Mouse (Mus musculus): ENCODE results near the gene Mrpl54. TPM values are rescaled to one million over a fixed set of nuclear protein-coding genes. Genes with fewer than 3 reads are reported as not detected.

Gene Mrpl54
- polyA plus RNA-seq, 1 experiment from 2014 or later, result 137 TPM

DNA sequence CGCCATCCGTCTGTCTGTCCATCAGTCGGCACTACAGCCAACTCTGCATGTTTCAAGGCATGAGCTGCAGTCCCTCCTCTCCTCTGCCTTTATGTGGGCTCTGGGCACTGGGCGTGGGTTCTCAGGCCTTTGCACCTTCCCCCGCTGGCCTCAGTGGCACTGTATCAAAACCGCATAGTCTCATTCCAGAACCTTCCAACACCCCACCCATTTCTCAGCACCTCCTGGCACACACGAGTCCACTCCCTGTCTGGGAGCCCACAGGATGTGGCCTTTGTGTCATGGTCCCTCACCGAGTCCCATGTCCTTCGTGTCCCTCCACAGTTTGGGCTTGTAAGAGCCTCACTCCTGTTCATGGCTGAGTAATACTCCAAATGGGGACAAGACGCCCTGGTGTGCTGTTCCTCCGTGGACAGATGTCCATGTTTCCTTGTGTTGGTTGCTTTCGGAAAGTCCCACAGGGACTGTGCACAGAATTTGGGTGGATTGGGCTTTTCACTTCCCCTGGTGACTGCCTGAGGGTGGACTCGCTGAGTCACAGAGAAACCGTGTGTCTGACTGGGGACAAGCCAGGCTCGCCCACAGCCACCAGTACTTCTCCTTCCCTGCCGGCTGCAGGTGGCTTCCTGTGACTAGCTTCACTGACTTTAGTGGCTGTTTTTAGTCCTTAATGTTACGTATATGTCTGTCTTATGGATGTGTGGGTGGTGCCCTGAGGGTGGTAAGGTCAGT, 31.8 kb upstream of the Mrpl54 start:
- H3K4me1 ChIP-seq (ENCODE audit: control insufficient read depth, insufficient read depth, low read depth, low read length), result peaks cover 37% of the 10 kb centered on the region
- ATAC-seq, result no peak
- no peak overlapping the region for H3K9ac ChIP-seq (ENCODE audit: low read depth, low read length)
- H3K36me3 ChIP-seq (ENCODE audit: control insufficient read depth, insufficient read depth, low read length), result no peaks in the 10 kb centered on the region
- no peaks in the 10 kb centered on the region for H3K27me3 ChIP-seq (replicated peaks; ENCODE audit: control insufficient read depth, insufficient read depth, low read length)
- H3K4me2 ChIP-seq (ENCODE audit: low read length), result no peak overlapping the region
- no peak overlapping the region for H3K27ac ChIP-seq (ENCODE audit: low read depth, low read length)
- WGBS, result 95% methylated on average over 17 of the region's 17 CpGs
- H3K9me3 ChIP-seq (ENCODE audit: control insufficient read depth, low read length), result no peaks in the 10 kb centered on the region
- H3K4me3 ChIP-seq (ENCODE audit: low read length), result no peak overlapping the region

DNA sequence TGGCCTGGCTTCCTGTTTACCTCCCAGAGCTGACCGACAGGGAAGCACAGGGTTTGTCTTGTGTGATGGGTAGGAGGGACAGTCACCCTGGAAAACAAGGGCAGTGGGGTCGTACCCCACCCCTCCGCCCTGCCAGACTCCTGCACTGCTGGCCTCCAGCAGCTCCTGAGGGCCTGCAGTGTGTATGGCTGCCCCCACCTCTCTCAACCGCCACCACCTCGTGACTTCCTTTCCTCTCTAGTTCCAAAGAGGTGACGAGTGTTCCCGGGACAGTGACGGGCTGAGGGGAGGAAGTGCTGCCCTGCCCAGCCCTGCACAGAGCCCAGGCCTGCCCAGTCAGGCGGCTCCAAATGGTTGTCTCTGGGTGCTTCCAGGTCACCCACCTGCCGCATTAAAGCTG, 31.1 kb upstream of the Mrpl54 start:
- ATAC-seq, result no peak
- Histone ChIP-seq H3K9me3 (ENCODE audit: control insufficient read depth, low read length) (no peaks in the 10 kb centered on the region), H3K9ac (ENCODE audit: low read depth, low read length) (no peak overlapping the region; the same call in 1 of the 2 replicates), H3K4me2 (ENCODE audit: low read length) (no peak overlapping the region), H3K4me3 (ENCODE audit: low read length) (no peak overlapping the region), H3K27ac (ENCODE audit: low read depth, low read length) (peak overlapping the region; percentile 51; the same call in 1 of the 2 replicates), H3K27me3 (replicated peaks; ENCODE audit: control insufficient read depth, insufficient read depth, low read length) (no peaks in the 10 kb centered on the region), H3K4me1 (ENCODE audit: control insufficient read depth, insufficient read depth, low read depth, low read length) (peaks cover 37% of the 10 kb centered on the region), H3K36me3 (ENCODE audit: control insufficient read depth, insufficient read depth, low read length) (no peaks in the 10 kb centered on the region)
- 73% methylated on average over 10 of the region's 10 CpGs for WGBS

DNA sequence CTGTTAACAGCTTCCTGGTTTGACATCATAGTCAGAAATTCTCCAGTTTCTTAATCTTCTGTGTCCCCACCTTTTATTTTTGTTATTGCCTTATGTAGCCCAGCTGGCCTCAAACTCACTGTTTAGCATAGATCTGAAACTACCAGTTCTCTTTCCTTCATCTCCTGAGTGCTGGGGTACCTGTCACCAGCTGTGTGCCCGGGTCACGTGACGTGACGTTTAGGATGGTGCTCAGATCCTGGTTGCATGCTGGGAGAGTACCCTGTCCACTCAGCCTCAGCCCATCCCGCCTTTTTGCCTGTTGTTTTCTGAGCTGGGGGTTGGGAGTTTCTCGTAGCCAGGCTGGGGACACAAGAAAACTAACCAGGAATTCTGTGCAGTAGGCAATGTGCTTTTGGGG, 30.5 kb upstream of the Mrpl54 start:
- no peak overlapping the region for H3K9ac ChIP-seq (ENCODE audit: low read depth, low read length)
- H3K9me3 ChIP-seq (ENCODE audit: control insufficient read depth, low read length), result no peaks in the 10 kb centered on the region
- H3K4me2 ChIP-seq (ENCODE audit: low read length), result no peak overlapping the region
- H3K4me3 ChIP-seq (ENCODE audit: low read length), result no peak overlapping the region
- peaks cover 33% of the 10 kb centered on the region for H3K4me1 ChIP-seq (ENCODE audit: control insufficient read depth, insufficient read depth, low read depth, low read length)
- H3K36me3 ChIP-seq (ENCODE audit: control insufficient read depth, insufficient read depth, low read length), result no peaks in the 10 kb centered on the region
- H3K27ac ChIP-seq (ENCODE audit: low read depth, low read length), result no peak overlapping the region; the same call in 1 of the 2 replicates
- H3K27me3 ChIP-seq (replicated peaks; ENCODE audit: control insufficient read depth, insufficient read depth, low read length), result no peaks in the 10 kb centered on the region
- no peak for ATAC-seq
- WGBS, result 80% methylated on average over 6 of the region's 6 CpGs

GRCm38 (mm10) chr10:81295185-81295584, 28.5 kb upstream of the Mrpl54 start:
- Histone ChIP-seq H3K4me1 (ENCODE audit: control insufficient read depth, insufficient read depth, low read depth, low read length) (peaks cover 25% of the 10 kb centered on the region), H3K4me3 (ENCODE audit: low read length) (no peak overlapping the region), H3K36me3 (ENCODE audit: control insufficient read depth, insufficient read depth, low read length) (no peaks in the 10 kb centered on the region), H3K27me3 (replicated peaks; ENCODE audit: control insufficient read depth, insufficient read depth, low read length) (no peaks in the 10 kb centered on the region), H3K9me3 (ENCODE audit: control insufficient read depth, low read length) (no peaks in the 10 kb centered on the region), H3K4me2 (ENCODE audit: low read length) (peak overlapping the region; percentile 96; the same call in 1 of the 2 replicates), H3K27ac (ENCODE audit: low read depth, low read length) (no peak overlapping the region), H3K9ac (ENCODE audit: low read depth, low read length) (peak overlapping the region; percentile 9; the same call in 1 of the 2 replicates)
- no peak for ATAC-seq
- 94% methylated on average over 6 of the region's 6 CpGs for WGBS

DNA sequence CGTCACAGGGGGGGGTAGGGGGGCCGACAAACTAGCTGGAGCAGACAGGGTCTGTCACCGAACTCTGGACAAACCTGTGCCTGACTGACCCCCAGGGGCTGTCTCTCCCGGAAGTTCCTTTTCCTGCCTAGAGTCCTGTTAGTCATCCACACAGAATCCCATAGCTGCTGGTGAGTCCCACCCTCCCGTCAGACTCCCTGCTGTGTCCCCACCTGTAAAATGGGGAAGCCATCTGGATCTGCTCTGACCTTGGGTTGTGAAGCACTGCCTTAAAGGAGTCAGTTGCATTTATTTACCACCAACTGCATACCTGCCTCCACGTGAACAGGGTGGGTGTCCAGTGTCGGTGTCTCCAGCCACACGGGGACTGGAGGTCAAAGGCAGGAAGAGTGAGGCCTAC, 27.7 kb upstream of the Mrpl54 start:
- Histone ChIP-seq H3K4me3 (ENCODE audit: low read length) (peak overlapping the region; percentile 79), H3K4me2 (ENCODE audit: low read length) (peak overlapping the region; percentile 96), H3K36me3 (ENCODE audit: control insufficient read depth, insufficient read depth, low read length) (no peaks in the 10 kb centered on the region), H3K4me1 (ENCODE audit: control insufficient read depth, insufficient read depth, low read depth, low read length) (peaks cover 24% of the 10 kb centered on the region), H3K27ac (ENCODE audit: low read depth, low read length) (no peak overlapping the region; the same call in 1 of the 2 replicates), H3K27me3 (replicated peaks; ENCODE audit: control insufficient read depth, insufficient read depth, low read length) (0 out of 2 replicates have a peak, but pooled peaks cover 2% of the 10 kb centered on the region), H3K9ac (ENCODE audit: low read depth, low read length) (peak overlapping the region; percentile 88), H3K9me3 (ENCODE audit: control insufficient read depth, low read length) (no peaks in the 10 kb centered on the region)
- 59% methylated on average over 8 of the region's 8 CpGs for whole genome bisulfite sequencing
- ATAC-seq, result no peak

- 0 out of 2 replicates have a peak, but pooled peaks cover 2% of the 10 kb centered on the region for H3K27me3 ChIP-seq (replicated peaks; ENCODE audit: control insufficient read depth, insufficient read depth, low read length)
- H3K9ac ChIP-seq (ENCODE audit: low read depth, low read length), result peak overlapping the region; percentile 88
- 4% methylated on average over 24 of the region's 25 CpGs for WGBS
- H3K4me3 ChIP-seq (ENCODE audit: low read length), result peak overlapping the region; percentile 79
- H3K4me2 ChIP-seq (ENCODE audit: low read length), result peak overlapping the region; percentile 96
- H3K4me1 ChIP-seq (ENCODE audit: control insufficient read depth, insufficient read depth, low read depth, low read length), result peaks cover 24% of the 10 kb centered on the region
- H3K9me3 ChIP-seq (ENCODE audit: control insufficient read depth, low read length), result no peaks in the 10 kb centered on the region
- peak; percentile 13; the same call in 1 of the 2 replicates for ATAC-seq
- peak overlapping the region; percentile 90 for H3K27ac ChIP-seq (ENCODE audit: low read depth, low read length)
- no peaks in the 10 kb centered on the region for H3K36me3 ChIP-seq (ENCODE audit: control insufficient read depth, insufficient read depth, low read length)
These were observed 26.7 kb upstream of the Mrpl54 start for GRCm38 (mm10) chr10:81293334-81294030.

DNA sequence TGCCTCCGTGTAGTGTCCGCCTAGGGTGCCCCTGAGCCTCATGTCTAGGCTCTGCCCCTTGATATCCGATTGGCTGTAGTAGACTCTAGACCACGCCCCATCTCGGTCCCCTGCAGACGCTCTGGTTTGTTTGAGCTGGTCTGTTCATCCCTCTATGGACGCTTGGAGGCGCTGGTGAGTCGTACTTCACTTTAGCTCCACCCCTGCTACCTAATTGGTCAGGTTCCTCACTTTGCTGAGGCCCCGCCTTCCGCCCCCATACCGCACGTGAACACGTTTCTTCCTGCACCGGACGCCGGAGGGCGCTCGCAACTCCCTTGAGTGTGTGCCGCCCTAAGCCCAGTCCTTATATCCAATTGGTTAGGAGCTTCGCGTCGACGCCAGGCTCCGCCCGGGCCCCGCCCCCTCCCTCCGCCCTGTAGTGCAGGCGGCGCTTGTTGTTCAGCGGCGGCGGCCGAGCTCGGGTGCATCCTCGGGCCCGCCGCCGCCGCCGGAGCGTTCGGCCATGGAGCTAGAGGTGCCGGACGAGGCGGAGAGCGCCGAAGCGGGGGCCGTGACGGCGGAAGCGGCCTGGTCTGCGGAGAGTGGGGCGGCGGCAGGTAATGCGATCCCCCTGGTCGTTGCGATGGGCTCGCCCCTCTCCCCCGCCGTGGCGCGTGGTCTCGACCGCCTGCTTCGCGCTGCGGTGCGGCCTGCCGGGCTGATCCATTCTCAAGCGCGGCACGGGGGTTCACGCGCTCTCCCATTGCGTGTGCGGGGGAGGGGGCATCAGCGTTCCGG, 26.0 kb upstream of the Mrpl54 start, which contains the start of gene Pip5k1c:
Pip5k1c (plus strand) TSS at position 410 of the 780 bp plus-strand sequence.
- peak; percentile 95 for ATAC-seq
- Histone ChIP-seq H3K4me2 (ENCODE audit: low read length) (peak within 1 kb of the TSS; percentile 96), H3K27ac (ENCODE audit: low read depth, low read length) (peak within 1 kb of the TSS; percentile 90), H3K27me3 (replicated peaks; ENCODE audit: control insufficient read depth, insufficient read depth, low read length) (0 out of 2 replicates have a peak, but pooled peaks cover 2% of the 10 kb centered on the region), H3K36me3 (ENCODE audit: control insufficient read depth, insufficient read depth, low read length) (no peaks in the 10 kb centered on the region), H3K4me3 (ENCODE audit: low read length) (peak within 1 kb of the TSS; percentile 79), H3K4me1 (ENCODE audit: control insufficient read depth, insufficient read depth, low read depth, low read length) (peaks cover 24% of the 10 kb centered on the region), H3K9ac (ENCODE audit: low read depth, low read length) (peak within 1 kb of the TSS; percentile 88), H3K9me3 (ENCODE audit: control insufficient read depth, low read length) (no peaks in the 10 kb centered on the region)
- WGBS, result under 1% methylated on average over 65 of the region's 80 CpGs

GRCm38 (mm10) chr10:81291511-81292104, 24.9 kb upstream of the Mrpl54 start, which contains the start of gene Tjp3:
TSS of gene Tjp3 (minus strand) at chr10:81291581.
- WGBS, result 75% methylated on average over 9 of the region's 9 CpGs
- H3K9me3 ChIP-seq (ENCODE audit: control insufficient read depth, low read length), result no peaks in the 10 kb centered on the region
- no peaks in the 10 kb centered on the region for H3K36me3 ChIP-seq (ENCODE audit: control insufficient read depth, insufficient read depth, low read length)
- no peak for ATAC-seq
- peak within 1 kb of the TSS; percentile 96; the same call in 1 of the 2 replicates for H3K4me2 ChIP-seq (ENCODE audit: low read length)
- 0 out of 2 replicates have a peak within 1 kb of the TSS, but pooled peaks have one; percentile 1 for H3K9ac ChIP-seq (ENCODE audit: low read depth, low read length)
- H3K4me3 ChIP-seq (ENCODE audit: low read length), result peak within 1 kb of the TSS; percentile 79; the same call in 1 of the 2 replicates
- H3K27ac ChIP-seq (ENCODE audit: low read depth, low read length), result no peak within 1 kb of the TSS
- H3K27me3 ChIP-seq (replicated peaks; ENCODE audit: control insufficient read depth, insufficient read depth, low read length), result 0 out of 2 replicates have a peak, but pooled peaks cover 4% of the 10 kb centered on the region
- H3K4me1 ChIP-seq (ENCODE audit: control insufficient read depth, insufficient read depth, low read depth, low read length), result peaks cover 24% of the 10 kb centered on the region
